Mouse (Mus musculus): ENCODE measurements at regions not wholly inside any gene's neighbourhood (a gene's known extent, or its start where the extent isn't known, plus 50 kb on each side); places are given as distances from the start of the nearest gene placed in this dataset.
A peak's percentile ranks its signal among the peaks of the same experiment; 100 is the strongest.

GRCm38 (mm10) chr15:97620261-97620660 is 85.4 kb downstream of the Rpap3 start:
- DNase-seq, result no peak

GRCm38 (mm10) chr15:97619764-97620163 is 85.9 kb downstream of the Rpap3 start:
- no peak for DNase-seq

GRCm38 (mm10) chr15:97612325-97612724 is 93.3 kb downstream of the Rpap3 start:
- no peak for DNase-seq

DNA sequence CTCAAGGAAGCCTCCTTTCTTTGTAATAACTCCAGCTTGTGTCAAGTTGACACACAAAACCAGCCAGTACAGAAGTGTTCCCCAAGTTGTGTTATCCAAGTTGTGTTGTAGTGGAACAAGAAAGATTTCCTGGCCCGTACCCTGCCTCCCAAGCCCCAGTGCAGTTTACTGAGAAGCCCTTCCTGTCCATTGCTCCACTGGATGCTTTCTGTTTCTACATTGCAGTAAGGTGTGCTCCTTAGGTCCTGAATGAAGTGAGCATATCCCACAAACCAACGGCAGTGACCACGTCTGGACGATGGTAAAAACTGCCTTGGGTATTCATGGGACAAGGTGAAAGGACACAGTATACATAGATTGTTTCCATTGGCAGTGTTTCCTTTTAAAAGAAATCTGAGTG is 94.9 kb downstream of the Rpap3 start:
- no peak for DNase-seq

- no peak for DNase-seq
Observed at GRCm38 (mm10) chr15:97609496-97609895, 96.1 kb downstream of the Rpap3 start.

DNA sequence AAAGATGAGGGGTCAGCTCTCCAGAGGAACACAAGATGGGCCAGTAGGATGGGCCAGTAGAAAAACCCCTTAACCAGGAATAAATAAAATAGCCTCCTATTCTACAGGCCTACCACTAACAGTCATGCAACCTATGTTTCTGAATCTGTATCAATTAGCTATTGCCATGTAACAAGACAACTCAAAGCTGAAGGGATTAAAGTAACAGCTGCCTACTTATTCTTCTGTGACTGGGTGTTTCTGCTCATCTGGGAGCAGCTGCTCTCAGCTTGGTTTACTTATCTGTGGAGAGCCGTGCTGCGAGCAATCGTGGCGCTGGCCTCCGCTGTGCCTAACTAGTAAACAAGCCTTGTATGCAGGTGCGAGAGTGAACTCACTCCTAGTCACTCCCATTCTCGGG is 97.0 kb downstream of the Rpap3 start:
- no peak for DNase-seq

- no peak for DNase-seq
Observed at GRCm38 (mm10) chr15:97607617-97608206, 97.9 kb downstream of the Rpap3 start.

GRCm38 (mm10) chr15:97606630-97607381 is 98.8 kb downstream of the Rpap3 start:
- no peak for DNase-seq

DNA sequence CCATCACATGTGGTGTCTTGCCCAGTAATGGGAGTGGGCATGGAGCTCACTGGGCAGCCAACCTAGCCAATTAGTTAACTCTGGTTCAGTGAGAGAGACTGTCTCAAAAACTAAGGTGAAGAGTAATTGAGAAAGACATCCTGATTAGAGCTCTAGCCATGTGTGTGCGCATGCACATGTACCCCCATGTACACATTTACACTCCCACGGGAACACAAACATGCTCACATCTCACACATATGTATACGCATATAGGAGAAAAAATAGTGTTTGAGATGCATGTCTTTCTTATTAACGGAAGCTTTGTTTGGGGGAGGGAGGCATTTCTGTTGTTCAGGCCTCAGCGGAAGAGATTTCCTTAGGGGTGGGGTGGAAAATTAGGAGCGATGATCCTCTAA is 99.4 kb downstream of the Rpap3 start:
- no peak for DNase-seq

- DNase-seq, result no peak
Observed at GRCm38 (mm10) chr15:97605791-97606190, 99.8 kb downstream of the Rpap3 start.

DNA sequence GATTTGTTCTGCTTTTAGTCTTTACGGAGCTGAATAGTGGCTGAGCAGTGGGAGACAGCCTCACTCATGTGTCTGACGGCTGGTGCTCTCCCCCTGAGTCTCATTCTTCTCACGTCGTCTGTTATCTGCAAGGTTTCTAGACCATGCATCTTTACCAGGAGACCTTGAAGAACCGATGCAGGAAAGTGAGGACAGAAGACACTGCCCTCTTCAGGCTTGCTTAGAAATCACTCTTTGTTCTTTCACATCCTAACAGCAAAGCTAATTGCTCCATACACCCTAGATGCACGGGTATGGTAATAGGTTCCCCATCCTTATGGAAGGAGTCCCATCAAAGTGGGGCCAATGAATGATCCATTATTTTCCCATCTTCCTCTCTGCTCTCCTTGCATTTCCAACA is 102.1 kb downstream of the Rpap3 start:
- DNase-seq, result no peak

DNA sequence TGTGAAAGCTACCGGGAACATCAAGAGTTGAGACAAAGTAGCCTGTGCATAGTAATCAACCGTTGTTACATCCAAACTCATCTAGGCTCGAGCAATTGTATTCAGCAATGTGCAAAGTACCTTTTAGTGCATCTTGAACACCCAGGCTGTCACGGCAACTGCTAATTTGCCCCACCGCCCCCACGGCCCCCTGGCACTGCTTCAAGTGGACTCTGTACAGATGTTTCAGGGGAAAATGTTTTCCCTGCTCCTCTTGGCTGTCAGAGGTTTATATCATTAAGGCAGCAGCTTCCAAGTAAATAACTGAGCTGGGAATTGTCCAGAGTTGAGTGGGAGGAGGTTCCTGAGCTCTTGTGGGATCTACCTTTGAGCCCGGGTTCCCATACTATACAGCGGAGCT is 107.4 kb downstream of the Rpap3 start:
- DNase-seq, result peak; percentile 75

GRCm38 (mm10) chr15:97596514-97597081 is 109.0 kb downstream of the Rpap3 start:
- DNase-seq, result no peak

- no peak for DNase-seq
Observed at GRCm38 (mm10) chr15:97595284-97595796, 110.3 kb downstream of the Rpap3 start.

- no peak for DNase-seq
Observed at GRCm38 (mm10) chr15:97593781-97594600, 111.6 kb downstream of the Rpap3 start.

GRCm38 (mm10) chr15:97592786-97593185 is 112.8 kb downstream of the Rpap3 start:
- no peak for DNase-seq

DNA sequence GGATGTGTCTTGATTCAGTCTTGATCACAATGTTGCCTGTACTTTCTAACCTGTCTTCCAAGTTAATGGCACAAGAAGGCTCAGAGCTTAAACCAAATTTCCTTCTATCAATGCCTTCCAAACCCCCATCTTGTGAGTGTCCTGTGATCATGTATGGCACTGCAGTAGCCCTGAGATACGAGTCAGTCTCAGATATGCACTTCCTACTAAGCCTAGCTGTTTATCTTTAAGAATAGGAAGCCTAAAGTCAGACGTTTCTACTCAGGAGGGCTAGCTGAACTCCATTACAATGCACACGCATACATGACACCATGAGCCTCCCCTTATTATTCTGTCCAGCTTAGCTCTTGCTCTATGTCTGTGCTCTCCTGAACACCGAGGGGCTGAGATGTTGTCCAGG is 114.2 kb downstream of the Rpap3 start:
- DNase-seq, result no peak

- no peak for DNase-seq
Observed at GRCm38 (mm10) chr15:97590732-97591292, 114.8 kb downstream of the Rpap3 start.

DNA sequence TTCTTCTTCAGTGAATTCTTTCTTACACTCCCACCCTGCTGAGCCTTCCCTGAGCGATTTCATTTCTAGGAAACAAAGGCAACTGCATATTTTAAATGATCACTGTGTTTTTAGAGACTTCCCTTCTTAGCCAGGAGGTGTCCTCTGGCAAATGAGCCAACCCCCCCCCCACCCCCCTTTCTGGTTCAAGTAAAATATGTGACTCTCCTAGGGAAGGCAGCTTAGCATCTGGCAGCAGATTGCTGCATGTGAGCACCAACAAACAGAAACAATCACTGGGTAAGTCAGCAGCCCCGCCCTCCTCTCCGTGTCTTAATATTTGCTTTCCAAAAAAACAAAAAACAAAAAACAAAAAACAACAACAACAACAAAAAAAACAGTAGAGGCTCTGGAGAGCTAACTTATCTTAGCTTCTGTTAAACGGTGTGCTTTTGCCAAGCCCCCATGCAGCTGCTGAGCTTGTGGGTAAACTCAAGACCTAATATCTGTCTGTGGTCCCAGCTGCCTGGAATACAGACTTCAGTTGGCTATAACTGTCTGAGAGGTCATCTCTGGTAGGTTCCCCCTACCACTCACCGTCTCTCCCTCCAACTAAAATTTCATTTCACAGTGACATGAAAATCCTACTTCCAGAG is 117.9 kb downstream of the Rpap3 start:
- no peak for DNase-seq

GRCm38 (mm10) chr15:97581724-97582154 is 123.9 kb downstream of the Rpap3 start:
- peak; percentile 83 for DNase-seq

DNA sequence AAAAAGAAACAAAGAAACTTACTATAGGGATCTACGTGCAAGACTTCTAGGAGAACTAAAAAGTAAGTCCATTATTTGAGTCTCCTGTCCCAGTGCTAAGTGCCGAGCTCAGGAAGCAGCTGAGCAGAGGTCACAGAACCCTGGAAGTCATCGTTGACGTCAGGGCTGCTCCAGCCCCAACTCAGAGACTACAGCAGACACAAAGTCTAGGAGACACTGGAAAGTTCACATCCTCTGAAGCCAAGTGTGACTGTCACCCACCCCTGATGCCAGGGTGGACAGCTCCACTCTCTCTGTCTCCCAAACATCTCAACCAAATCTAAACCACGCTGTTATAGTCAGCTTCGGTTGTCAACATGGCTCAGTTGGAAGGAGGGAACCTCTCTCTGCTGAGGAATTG is 124.9 kb downstream of the Rpap3 start:
- DNase-seq, result peak; percentile 39

- DNase-seq, result no peak
Observed at GRCm38 (mm10) chr15:97578046-97578445, 127.6 kb downstream of the Rpap3 start.

All from kidney, adult 11 months (tissue).